Mouse (Mus musculus): Measurements from ENCODE around the gene Cdk14.

- TF ChIP-seq CTCF (conservative IDR thresholded peaks at IDR 0.05; ENCODE audit: insufficient read depth, insufficient read length, low read depth, low read length): no peak
- TF ChIP-seq POLR2A (IDR thresholded peaks at IDR 0.05; ENCODE audit: low read depth, low read length): no peak
These were observed 173.5 kb downstream of the Cdk14 start for GRCm38 (mm10) chr5:5246534-5247175.

All from kidney, adult 2 months (tissue).